Mouse (Mus musculus) layer of hippocampus, adult 11-12 months (tissue): ENCODE measurements at regions not wholly inside any gene's neighbourhood (a gene's known extent, or its start where the extent isn't known, plus 50 kb on each side); places are given as distances from the start of the nearest gene placed in this dataset.

ENCODE experiments used
- DNase-seq: peaks from one replicate; pipeline ENCODE4 v3.0.0; 2022; ENCODE audit warnings: low spot score

DNA sequence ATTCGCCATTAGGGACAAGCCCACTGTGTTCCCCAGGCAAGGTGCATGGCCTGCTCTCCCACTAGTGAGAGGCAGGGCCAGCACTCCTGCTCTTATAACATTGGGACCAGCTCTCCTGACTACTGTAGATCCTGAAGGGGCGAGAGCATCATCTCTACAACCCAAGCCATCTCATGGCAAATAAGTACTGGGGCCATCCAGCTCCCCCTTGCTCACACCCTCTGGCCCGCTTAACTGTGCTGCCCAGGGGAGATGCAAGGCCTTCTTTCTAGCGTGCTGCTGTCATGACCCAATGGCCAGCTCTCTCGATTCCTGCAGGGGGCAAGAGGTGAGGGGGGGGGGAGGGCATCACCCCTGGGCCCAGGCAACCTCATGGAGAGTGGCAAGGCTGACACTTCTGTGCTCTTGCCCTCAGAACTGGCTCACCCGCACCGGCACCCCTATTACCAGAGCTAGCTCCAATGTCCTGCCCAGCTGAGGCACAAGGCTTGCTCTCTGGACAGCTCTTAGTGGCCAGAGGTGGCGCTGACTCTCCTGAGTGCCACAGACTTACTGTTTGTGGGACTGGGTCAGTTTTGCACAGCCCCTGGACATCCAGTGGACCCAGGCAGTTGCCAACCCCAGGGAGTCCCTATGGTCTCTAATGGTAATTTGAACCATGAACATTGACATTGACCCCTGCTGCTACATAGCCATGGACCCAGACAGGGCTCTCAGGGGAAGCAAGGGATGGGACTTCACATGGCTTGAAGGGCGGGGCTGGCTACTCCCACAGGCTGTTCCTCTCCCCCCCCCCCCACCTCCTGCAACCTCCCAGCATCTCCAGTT is 448.2 kb downstream of the Tdrd3 start:
- no peak for DNase-seq

- no peak for DNase-seq
Observed at GRCm38 (mm10) chr14:87865216-87866202, 449.1 kb downstream of the Tdrd3 start.

- DNase-seq, result peak; percentile 6
Observed at GRCm38 (mm10) chr14:87901784-87902183, 485.3 kb downstream of the Tdrd3 start.

GRCm38 (mm10) chr14:87902416-87902815 is 486.0 kb downstream of the Tdrd3 start:
- DNase-seq, result peak; percentile 10
